Mouse (Mus musculus) CD4-positive, CD25-positive, alpha-beta regulatory T cell, adult 9 weeks (primary cell): ENCODE data around the gene Gpr33. TPM values are rescaled to one million over a fixed set of nuclear protein-coding genes. Genes with fewer than 3 reads are reported as not detected.

Experiments
- polyA plus RNA-seq: library from polyadenylated mRNA; unstranded; fragments of 100-300 nt; shearing (Covaris generic); gene quantifications from one replicate; pipeline ENCODE4 v1.2.1, GENCODE M21; 2017

Gene Gpr33
- not detected for polyA plus RNA-seq

DNA sequence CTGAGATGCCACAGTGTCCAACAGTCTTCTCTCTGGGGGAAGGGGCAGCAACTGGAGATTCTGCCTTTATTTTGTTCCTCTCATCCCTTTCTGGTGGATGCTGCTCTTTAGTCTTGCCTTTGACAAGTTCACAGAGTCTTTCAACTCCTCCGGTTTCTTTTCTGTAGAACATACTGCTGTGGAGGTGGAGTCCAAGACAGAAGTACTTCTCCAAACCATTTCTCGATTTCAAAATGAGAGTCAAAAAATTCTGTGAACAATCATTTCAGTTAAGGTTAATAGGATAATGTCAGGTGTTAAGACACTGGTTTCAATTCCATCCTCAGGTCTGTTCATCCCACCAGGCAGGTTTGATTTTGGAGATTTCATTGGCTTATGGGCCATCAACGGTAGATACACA lies at the start of gene Gpr33:
TSS of gene Gpr33 (minus strand) at position 101 of the 400 bp plus-strand sequence.

DNA sequence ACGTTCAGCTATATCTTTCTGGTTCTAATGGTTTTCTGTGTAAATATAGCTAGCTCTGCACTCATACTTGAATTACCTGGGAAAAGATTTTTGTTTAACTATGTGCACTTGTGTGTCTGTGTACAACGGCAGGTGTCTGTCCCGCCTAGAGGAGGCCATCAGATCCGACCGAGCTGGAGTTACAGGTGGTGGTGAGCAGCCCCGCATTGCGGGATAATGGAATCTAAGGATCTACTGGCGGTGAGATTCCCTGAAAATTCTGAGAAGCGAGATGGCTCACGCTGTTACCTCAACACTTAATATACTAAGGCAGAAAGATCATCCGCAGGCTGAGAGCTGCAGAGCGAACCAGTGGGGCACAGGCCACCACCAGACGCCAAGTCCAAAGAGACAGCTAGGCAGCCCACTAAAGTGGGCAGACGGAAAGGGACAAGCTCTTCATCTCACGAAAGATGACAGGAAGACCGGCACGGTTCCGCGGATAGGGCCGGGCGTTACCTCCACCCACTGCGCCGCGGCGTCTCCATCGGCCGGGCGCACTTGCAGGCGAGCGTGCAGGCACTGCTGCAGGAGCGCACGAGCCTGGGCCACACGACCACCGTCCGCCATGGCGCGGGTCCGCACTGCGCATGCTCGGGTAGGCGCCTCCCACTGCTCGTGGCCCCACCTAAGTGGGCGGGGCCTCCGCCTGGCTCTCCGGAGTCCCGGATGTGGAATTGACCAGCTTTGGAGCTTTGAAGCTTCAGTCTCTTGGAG lies 21.8 kb downstream of the Gpr33 start, which contains the start of gene Dtd2:
TSS of gene Dtd2 (minus strand) at position 625 of the 756 bp plus-strand sequence.

Other genes with a start within 250 kb of the Gpr33 start
- gene Hectd1, start 198.5 kb downstream of the Gpr33 start, polyA plus RNA-seq: 83.2 TPM
- gene Heatr5a, start 56.7 kb downstream of the Gpr33 start, polyA plus RNA-seq: 10.5 TPM
- 10.2 TPM for gene Dtd2, start 21.6 kb downstream of the Gpr33 start, polyA plus RNA-seq
- 10.4 TPM for gene Nubpl, start 69.7 kb upstream of the Gpr33 start, polyA plus RNA-seq